Comparison of ENCODE assay signal across 19 mouse cellular contexts in genomic region chr5:140205991-140206390, GRCm38 (mm10).
A peak's percentile ranks its signal among the peaks of the same experiment; 100 is the strongest.
DNase-seq lines count a peak whose midpoint lies in the region; ATAC-seq lines count a peak whose summit lies in the region.
"Had no signal": no experiment of that assay in that cellular context is flagged by ENCODE, and none has a peak within 500 bp of the region (broad histone marks: within the 10 kb centered on the region; RNA-seq: fewer than 3 reads in every experiment).

No protein-coding gene starts in this region.

- ATAC-seq in cerebellum, adult (ENCODE audit: insufficient number of reproducible peaks, low FRiP score, low TSS enrichment), result no peak
- ATAC-seq: forebrain, embryonic 14.5 days; inflammation-experienced regulatory T-cells, adult 6 months; midbrain, embryonic 13.5 days had no signal

- DNase-seq in adrenal gland, adult 2 months, result peak; percentile 42
- DNase-seq in adrenal gland, adult 8-10 months, result no peak
- DNase-seq in lung, postnatal 25 days (ENCODE audit: low spot score), result peak; percentile 28
- no peak for DNase-seq in lung, postnatal 4 days
- DNase-seq in fibroblast of lung, adult 2 months (ENCODE audit: low read depth), result peak; percentile 36
- peak; percentile 42 for DNase-seq in skeletal muscle tissue, adult 2 months (ENCODE audit: low read depth, low spot score)
- no peak for DNase-seq in urinary bladder, adult 18-20 months (ENCODE audit: low spot score in 2 of 2)
- DNase-seq: cerebellum, adult 18-20 months; cerebellum, postnatal 14 days; gastrocnemius, postnatal 25 days; heart, postnatal 4 days; kidney, adult 18-20 months; left cerebral cortex, postnatal 4 days; right cerebral cortex, postnatal 14 days; thymus, postnatal 25 days had no signal

Comparison
In these comparisons a context has a peak if more than half of its experiments do, and no peak if none do; other contexts are left out.
1. DNase-seq: peak in adrenal gland, adult 2 months (single experiment), lung, postnatal 25 days (single experiment), fibroblast of lung, adult 2 months (single experiment) and skeletal muscle tissue, adult 2 months (single experiment); none in adrenal gland, adult 8-10 months (single experiment), lung, postnatal 4 days (0 of 2) and urinary bladder, adult 18-20 months (0 of 2).